Mouse (Mus musculus) forebrain, postnatal 0 days (tissue): ENCODE data around the gene Gpld1. TPM values are rescaled to one million over a fixed set of nuclear protein-coding genes. Genes with fewer than 3 reads are reported as not detected.
A peak's percentile ranks its signal among the peaks of the same experiment; 100 is the strongest.

Experiments used
- ATAC-seq: fragments of 200-750 bp; cut with Nextera tagmentation; 2 replicates; pipeline ENCODE4 v1.8.0; 2017; ENCODE audit warnings: mild to moderate bottlenecking, moderate library complexity
- DNase-seq: peaks from one replicate; pipeline ENCODE4 v3.0.0-alpha.2; 2015
- H3K27ac ChIP-seq: fragments of 300-500 bp; sonication (generic); 2 replicates; pipeline ENCODE4 v1.5.1; 2014; ENCODE audit warnings: low read depth, mild to moderate bottlenecking, antibody characterized with exemption, low read length, moderate library complexity, mixed read lengths
- H3K27me3 ChIP-seq: fragments of 300-500 bp; sonication (generic); 2 replicates; pipeline ENCODE4 v1.6.1; 2014; ENCODE audit warnings: mild to moderate bottlenecking, low read length, mixed read lengths; ENCODE audit not compliant: insufficient read depth
- H3K36me3 ChIP-seq: fragments of 300-500 bp; sonication (generic); 2 replicates; pipeline ENCODE4 v1.6.1; 2014; ENCODE audit warnings: mild to moderate bottlenecking, moderate library complexity; ENCODE audit not compliant: insufficient read depth
- H3K4me1 ChIP-seq: fragments of 300-500 bp; sonication (generic); 2 replicates; pipeline ENCODE4 v1.6.1; 2014; ENCODE audit warnings: antibody characterized with exemption; ENCODE audit not compliant: insufficient read depth
- H3K4me2 ChIP-seq: fragments of 300-500 bp; sonication (generic); 2 replicates; pipeline ENCODE4 v1.6.1; 2014; ENCODE audit warnings: low read depth, mild to moderate bottlenecking, moderate library complexity
- H3K4me3 ChIP-seq: fragments of 300-500 bp; sonication (generic); 2 replicates; pipeline ENCODE4 v1.5.1; 2014; ENCODE audit warnings: low read depth, low read length, mixed read lengths
- H3K9ac ChIP-seq: fragments of 300-500 bp; sonication (generic); 2 replicates; pipeline ENCODE4 v1.6.1; 2014; ENCODE audit warnings: mild to moderate bottlenecking
- H3K9me3 ChIP-seq: fragments of 300-500 bp; sonication (generic); 2 replicates; pipeline ENCODE4 v1.6.1; 2016; ENCODE audit warnings: low read length
- CTCF ChIP-seq: sonication (generic); IDR thresholded peaks from 2 replicates; pipeline ENCODE4 v1.5.1; 2016; ENCODE audit warnings: antibody characterized with exemption, control low read depth, low read depth
- WGBS: fragments of 180-500 bp; shearing (Covaris S2); extraction: QIAGEN DNeasy Blood & Tissue Kit; methylation state at CpG from one replicate; pipeline ENCODE4 v1.1.7; 2014; 5-methylcytosine and 5-hydroxymethylcytosine counted together
- polyA plus RNA-seq: library from polyadenylated mRNA; unstranded; fragments of >200 nt; fragmentation: Nextera tagmentation; extraction: Ambion mirVana; gene quantifications from 2 replicates; pipeline ENCODE4 v1.2.1, GENCODE M21; 2015
- total RNA-seq: library from RNA; depleted of rRNA; stranded (reverse); fragments of >200 nt; gene quantifications from 2 replicates; pipeline ENCODE4 v1.2.3, GENCODE M21; 2014; rRNA removed

The Gpld1 gene
- total RNA-seq (3.4 and 5.2 TPM in 2 replicates), polyA plus RNA-seq (0.97 and 1.6 TPM in 2 replicates)

- H3K4me1 ChIP-seq, result peaks cover 10% of the 10 kb centered on the region
- ATAC-seq (no peak), DNase-seq (peak; percentile 25)
- TF ChIP-seq CTCF, result no peak
- H3K27ac ChIP-seq, result no peak within 1 kb of the TSS
- no peaks in the 10 kb centered on the region for H3K36me3 ChIP-seq
- H3K27me3 ChIP-seq, result no peaks in the 10 kb centered on the region
- 43% methylated on average over 17 of the region's 17 CpGs for WGBS
- no peak within 1 kb of the TSS for H3K4me3 ChIP-seq
- H3K4me2 ChIP-seq, result no peak within 1 kb of the TSS
- no peaks in the 10 kb centered on the region for H3K9me3 ChIP-seq
- no peak within 1 kb of the TSS for H3K9ac ChIP-seq
These were observed at the start of gene Gpld1 for GRCm38 (mm10) chr13:24942512-24943282. Gene Gpld1, plus strand, starts transcription at chr13:24943152.

- TF ChIP-seq CTCF, result no peak
- H3K27ac ChIP-seq, result no peak overlapping the region
- H3K27me3 ChIP-seq, result no peaks in the 10 kb centered on the region
- H3K4me2 ChIP-seq, result no peak overlapping the region
- WGBS, result 85% methylated on average over 2 of the region's 2 CpGs
- ATAC-seq, result no peak
- H3K9me3 ChIP-seq, result no peaks in the 10 kb centered on the region
- no peak for DNase-seq
- 0 out of 2 replicates have a peak, but pooled peaks cover 3% of the 10 kb centered on the region for H3K36me3 ChIP-seq
- H3K4me1 ChIP-seq, result no peaks in the 10 kb centered on the region
- no peak overlapping the region for H3K4me3 ChIP-seq
- H3K9ac ChIP-seq, result no peak overlapping the region
These were observed 49.1 kb upstream of the Gpld1 start for GRCm38 (mm10) chr13:24893880-24894279.

GRCm38 (mm10) chr13:24901916-24902315 is 41.0 kb upstream of the Gpld1 start:
- no peaks in the 10 kb centered on the region for H3K9me3 ChIP-seq
- TF ChIP-seq CTCF, result no peak
- DNase-seq (no peak), ATAC-seq (no peak)
- no peak overlapping the region for H3K27ac ChIP-seq
- WGBS, result 94% methylated on average over 2 of the region's 2 CpGs
- peaks cover 10% of the 10 kb centered on the region; the same call in 1 of the 2 replicates for H3K36me3 ChIP-seq
- no peak overlapping the region for H3K9ac ChIP-seq
- no peak overlapping the region for H3K4me3 ChIP-seq
- no peak overlapping the region for H3K4me2 ChIP-seq
- H3K4me1 ChIP-seq, result no peaks in the 10 kb centered on the region
- H3K27me3 ChIP-seq, result no peaks in the 10 kb centered on the region

- peaks cover 10% of the 10 kb centered on the region; the same call in 1 of the 2 replicates for H3K36me3 ChIP-seq
- WGBS, result 78% methylated on average over 6 of the region's 6 CpGs
- no peak overlapping the region for H3K9ac ChIP-seq
- TF ChIP-seq CTCF, result no peak
- no peak overlapping the region for H3K4me2 ChIP-seq
- H3K27me3 ChIP-seq, result no peaks in the 10 kb centered on the region
- ATAC-seq (no peak), DNase-seq (no peak)
- no peaks in the 10 kb centered on the region for H3K4me1 ChIP-seq
- H3K27ac ChIP-seq, result no peak overlapping the region
- H3K9me3 ChIP-seq, result no peaks in the 10 kb centered on the region
- H3K4me3 ChIP-seq, result no peak overlapping the region
These were observed 39.5 kb upstream of the Gpld1 start for GRCm38 (mm10) chr13:24903412-24903811.

GRCm38 (mm10) chr13:24905422-24905821 is 37.5 kb upstream of the Gpld1 start:
- no peak for TF ChIP-seq CTCF
- Histone ChIP-seq H3K4me1 (no peaks in the 10 kb centered on the region), H3K4me2 (no peak overlapping the region), H3K9ac (no peak overlapping the region), H3K36me3 (peaks cover 3% of the 10 kb centered on the region; the same call in 1 of the 2 replicates), H3K27me3 (no peaks in the 10 kb centered on the region), H3K27ac (no peak overlapping the region), H3K4me3 (no peak overlapping the region), H3K9me3 (no peaks in the 10 kb centered on the region)
- WGBS, result 87% methylated on average over 12 of the region's 12 CpGs
- ATAC-seq, result no peak
- no peak for DNase-seq

- no peaks in the 10 kb centered on the region for H3K27me3 ChIP-seq
- H3K4me1 ChIP-seq, result no peaks in the 10 kb centered on the region
- no peak overlapping the region for H3K4me3 ChIP-seq
- WGBS, result 67% methylated on average over 11 of the region's 11 CpGs
- no peak for DNase-seq
- no peaks in the 10 kb centered on the region for H3K9me3 ChIP-seq
- no peak for ATAC-seq
- TF ChIP-seq CTCF, result no peak
- no peak overlapping the region for H3K27ac ChIP-seq
- no peak overlapping the region for H3K4me2 ChIP-seq
- peaks cover 11% of the 10 kb centered on the region; the same call in 1 of the 2 replicates for H3K36me3 ChIP-seq
- no peak overlapping the region for H3K9ac ChIP-seq
These were observed 36.0 kb upstream of the Gpld1 start for GRCm38 (mm10) chr13:24906831-24907570.

- Histone ChIP-seq H3K27me3 (no peaks in the 10 kb centered on the region), H3K27ac (no peak overlapping the region), H3K4me3 (no peak overlapping the region), H3K4me2 (no peak overlapping the region), H3K36me3 (peaks cover 19% of the 10 kb centered on the region), H3K9me3 (no peaks in the 10 kb centered on the region), H3K4me1 (no peaks in the 10 kb centered on the region), H3K9ac (no peak overlapping the region)
- TF ChIP-seq CTCF, result peak; percentile 12; the same call in 1 of the 2 replicates
- no peak for ATAC-seq
- DNase-seq, result no peak
- 89% methylated on average over 1 of the region's 1 CpGs for WGBS
These were observed 33.8 kb upstream of the Gpld1 start for GRCm38 (mm10) chr13:24909112-24909511.
